Mouse (Mus musculus) cerebellum, adult 2 months (tissue): ENCODE results near the gene Acan.

Experiments used
- CTCF ChIP-seq: fragments of 200-500 bp; IDR thresholded peaks from 2 replicates; pipeline ENCODE4 v1.5.1; 2011; ENCODE audit warnings: low read depth, mild to moderate bottlenecking, control low read depth, low read length, moderate library complexity, borderline replicate concordance; ENCODE audit not compliant: insufficient read depth
- POLR2A ChIP-seq: fragments of 200-500 bp; IDR thresholded peaks from 2 replicates; pipeline ENCODE4 v1.6.1; 2011; ENCODE audit warnings: low read length, control low read depth, borderline replicate concordance; ENCODE audit not compliant: insufficient read depth

DNA sequence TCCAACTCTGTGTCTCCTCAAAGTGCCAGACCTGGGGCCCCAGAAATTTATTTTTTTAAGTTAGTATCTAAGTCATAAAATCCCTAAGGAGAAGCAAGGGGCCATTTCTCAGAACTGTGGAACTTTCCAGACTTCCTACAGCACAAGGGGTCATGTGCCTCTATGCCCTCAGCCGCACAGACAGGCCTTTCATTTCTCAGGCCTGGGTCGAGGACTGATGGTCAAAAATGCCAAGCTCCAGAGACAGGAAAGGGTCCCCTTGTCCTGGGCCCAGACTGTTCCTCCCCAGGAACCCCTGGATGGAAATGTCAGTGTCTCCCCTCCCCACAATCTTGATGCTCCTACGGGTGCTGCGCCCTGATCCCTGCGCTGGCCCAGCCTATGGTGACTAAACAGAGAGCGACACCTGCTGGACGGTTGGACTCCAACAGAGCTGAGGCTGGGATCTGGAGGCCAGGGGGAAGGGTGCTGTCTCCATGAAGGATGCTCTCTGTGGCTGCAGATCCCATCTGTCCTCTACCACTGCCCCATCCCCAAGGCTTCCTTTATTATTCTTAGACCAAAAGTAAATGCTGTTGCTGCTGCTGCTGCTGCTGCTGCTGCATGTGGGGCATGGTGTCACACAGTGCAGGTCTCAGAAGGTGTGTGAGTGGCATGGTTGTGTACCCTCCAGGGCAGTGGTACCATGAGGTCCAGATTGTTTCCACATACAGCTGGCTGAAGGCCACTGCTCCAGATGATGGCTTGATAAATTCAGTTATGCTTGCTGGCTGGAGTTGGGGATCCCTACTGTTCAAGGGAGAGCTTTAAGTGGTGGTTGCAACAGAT lies 27.5 kb downstream of the Acan start:
- TF ChIP-seq CTCF (peak; percentile 75), POLR2A (no peak)
